Mouse (Mus musculus) kidney, adult 11 months (tissue): Measurements from ENCODE around the gene Rbm25.

Experiments
- DNase-seq: peaks from one replicate; pipeline ENCODE4 v3.0.0; 2022

Gene Rbm25

DNA sequence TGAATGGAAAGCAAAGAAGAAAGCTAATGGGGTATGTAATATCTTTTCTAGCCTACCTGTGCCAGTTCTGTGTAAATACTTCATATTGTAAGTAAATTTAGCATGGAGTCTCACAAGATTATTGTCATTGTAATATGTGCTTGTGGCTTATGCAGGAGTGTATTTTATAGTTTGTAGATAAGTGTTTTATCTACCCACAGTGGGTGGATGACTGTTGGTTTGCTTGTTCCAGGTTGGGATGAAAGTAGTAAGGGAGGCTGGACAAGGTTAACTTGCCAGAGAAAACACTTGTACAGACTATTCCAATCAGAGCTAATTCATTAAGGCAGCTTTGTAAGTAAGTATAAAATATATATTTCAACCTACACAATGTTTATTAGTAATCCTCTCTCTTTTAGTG is 20.4 kb downstream of the Rbm25 start:
- DNase-seq, result no peak

DNA sequence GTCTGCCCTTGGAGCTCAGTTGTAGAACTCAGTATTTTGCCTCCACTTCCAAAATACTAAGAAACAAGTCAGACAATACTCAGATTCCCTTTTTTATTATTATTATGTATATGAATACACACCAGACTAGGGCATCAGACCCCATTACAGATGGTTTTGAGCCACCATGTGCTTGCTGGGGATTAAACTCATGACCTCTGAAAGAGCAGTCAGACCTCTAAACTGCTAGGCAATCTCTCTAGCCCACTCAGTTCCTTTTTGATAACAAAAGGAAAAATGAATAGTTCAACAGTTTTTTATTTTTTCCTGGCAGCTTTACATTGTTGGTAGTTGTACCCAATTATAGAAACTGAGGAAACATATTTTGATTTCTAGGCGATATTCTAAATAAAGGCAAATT is 54.4 kb downstream of the Rbm25 start:
- DNase-seq, result no peak

DNA sequence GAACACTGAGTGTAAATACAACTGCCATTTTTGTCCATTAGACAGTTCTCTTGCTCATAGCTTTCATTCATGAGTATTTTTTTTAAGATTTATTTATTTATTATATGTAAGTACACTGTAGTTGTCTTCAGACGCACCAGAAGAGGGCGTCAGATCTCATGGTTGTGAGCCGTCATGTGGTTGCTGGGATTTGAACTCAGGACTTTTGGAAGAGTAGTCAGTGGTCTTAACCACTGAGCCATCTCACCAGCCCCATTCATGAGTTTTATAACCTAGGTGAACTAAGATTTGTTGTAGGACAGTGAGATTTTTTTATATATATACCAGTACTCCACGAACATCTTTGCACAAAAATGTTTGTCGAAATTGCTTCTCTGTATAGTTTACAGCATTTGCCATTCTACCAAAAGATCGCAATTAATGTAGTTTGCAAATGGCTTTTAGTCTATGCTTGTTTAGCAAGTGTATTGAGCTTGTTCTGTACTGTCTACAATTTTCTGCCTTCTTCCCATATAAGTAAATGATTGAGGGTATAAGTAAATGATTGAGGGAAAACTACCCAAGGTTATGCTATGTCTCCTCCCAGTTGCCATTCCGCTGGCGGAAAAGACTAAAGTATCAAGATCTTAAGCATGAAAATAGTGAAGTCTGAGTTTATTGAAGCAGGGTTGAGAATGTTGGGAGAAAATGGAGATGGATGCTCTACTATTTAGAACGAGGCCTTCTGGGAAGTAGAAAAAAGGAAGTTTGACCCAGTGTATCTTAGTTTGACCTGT is 55.7 kb downstream of the Rbm25 start:
- peak; percentile 26 for DNase-seq

DNA sequence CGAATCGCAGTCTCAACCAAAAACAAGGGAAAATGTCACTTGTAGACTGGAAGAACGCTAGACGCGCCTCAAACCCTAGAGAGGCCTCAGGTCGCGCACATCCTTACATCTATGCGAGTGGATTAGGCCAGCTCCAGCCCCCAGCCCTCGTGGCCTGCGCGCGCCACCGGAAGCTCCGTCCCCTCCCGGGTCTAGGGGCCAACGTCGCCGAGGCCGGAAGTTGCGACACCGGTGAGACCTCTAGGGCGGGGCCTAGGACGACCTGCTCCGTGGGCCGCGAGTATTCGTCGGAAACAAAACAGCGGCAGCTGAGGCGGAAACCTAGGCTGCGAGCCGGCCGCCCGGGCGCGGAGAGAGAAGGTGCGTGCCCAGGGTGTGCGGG is 56.9 kb downstream of the Rbm25 start, which contains the start of gene Psen1:
Gene Psen1 (plus strand): TSS at position 219 of the 382 bp plus-strand sequence.
- DNase-seq, result peak; percentile 90

DNA sequence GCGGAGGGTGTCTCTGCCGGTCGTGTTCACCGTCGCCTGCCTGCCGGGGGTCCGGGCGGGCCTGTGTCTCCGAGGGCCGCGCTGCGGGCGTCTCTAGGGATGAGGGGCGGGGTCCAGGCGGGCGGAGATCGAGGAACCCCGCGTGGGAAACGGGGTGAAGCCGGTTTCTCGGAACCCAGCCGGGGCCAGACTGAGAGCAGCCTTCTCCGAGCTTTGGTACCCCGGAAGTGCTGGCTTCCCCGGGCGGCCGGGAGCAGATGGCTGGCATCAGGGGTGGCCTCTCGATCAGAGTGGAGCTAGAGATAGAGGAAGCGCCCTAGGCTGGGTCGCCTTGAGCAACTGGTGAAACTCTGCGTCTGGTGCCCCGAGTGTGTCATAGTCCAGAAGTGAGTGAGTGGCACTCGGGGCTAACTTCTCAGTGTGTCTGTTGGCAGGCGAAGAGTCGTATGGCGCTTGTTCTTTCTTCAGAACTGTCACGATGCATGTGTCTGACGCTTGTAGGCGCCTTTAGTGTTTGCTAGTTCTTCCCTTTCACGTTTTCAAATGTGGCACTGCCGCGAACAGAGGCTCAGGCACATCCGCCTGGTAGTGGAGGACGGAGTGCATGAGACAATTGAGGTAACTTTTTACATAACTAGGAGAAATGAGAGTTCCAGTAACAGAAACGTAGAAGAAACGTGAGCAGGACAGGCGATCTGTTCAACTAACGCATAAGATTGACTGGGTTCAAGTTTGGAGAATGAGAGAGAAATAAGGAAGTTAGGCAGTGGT is 57.5 kb downstream of the Rbm25 start:
- peak; percentile 20 for DNase-seq

DNA sequence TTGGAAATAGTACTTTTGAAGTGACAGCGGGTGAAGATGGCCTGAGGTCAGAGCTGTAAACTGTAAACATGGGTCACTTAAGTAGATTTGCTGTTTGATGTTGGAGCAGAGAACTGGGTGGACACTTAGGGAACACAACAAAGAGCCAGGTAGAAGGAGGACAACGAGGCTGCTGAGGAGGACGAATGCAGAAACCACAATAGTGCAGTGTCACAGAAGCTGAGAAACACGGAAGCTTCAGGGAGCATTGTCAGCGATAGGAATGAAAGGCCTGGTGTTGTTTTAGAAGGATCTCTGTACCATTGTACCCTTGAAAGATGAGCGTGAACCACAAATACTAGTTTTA is 58.0 kb downstream of the Rbm25 start:
- DNase-seq, result no peak

DNA sequence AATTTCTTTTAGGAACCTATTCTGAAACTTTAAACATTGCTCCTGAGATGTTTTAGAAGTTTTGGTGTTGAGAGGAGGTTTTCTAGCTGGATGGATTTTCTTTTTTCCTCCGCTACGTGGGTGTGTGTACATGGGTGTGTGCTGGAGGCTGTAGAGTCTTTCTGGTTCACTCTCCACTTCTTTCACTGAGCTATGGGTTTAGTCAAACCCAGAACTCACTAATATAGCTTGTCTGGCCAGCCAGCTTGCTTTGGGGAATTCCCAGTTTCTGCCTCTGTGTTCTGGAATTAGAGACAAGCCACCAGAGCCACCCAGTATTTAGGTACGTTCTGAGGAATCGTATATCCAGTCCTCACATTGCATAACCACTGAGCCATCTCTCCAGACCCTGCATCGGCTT is 63.0 kb downstream of the Rbm25 start:
- no peak for DNase-seq

DNA sequence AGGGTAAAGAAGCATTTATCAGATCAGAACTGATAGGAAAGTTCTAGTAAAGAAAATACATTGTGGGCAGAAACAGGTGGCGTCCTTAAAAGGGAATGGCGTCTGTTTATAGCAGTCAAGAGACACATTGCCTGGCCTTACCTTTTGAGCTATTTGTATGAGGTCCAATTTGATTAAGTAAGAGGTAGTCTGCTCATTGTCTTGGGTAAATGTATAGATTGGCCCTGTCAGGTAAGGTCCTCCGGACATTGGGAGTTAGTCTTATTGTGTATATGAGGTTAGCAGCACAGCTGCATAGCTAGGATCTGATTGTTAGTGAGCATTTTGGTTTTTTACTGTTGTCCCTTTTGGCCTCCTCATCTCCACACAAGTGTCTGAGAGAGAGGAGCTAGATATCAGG is 63.6 kb downstream of the Rbm25 start:
- no peak for DNase-seq

DNA sequence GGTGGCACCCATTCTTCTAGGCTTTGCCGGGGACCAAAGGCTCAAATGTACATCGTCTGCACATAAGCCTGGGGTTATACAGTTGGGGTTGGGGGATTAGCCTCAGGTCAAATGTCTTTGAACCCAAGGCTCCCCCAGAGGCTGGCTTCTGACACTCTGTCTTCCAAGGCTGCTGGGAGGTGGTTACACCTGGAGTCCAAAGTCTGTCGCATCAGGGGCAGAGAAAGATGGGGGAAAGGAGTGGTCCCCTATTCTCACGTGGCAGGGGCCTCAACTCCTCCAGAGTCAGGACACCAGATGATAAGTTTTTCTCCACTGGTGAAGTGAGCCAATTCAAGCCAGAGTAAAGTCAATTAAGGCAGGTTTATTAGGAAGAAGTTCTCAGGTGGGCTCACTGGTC is 67.6 kb downstream of the Rbm25 start:
- DNase-seq, result no peak

DNA sequence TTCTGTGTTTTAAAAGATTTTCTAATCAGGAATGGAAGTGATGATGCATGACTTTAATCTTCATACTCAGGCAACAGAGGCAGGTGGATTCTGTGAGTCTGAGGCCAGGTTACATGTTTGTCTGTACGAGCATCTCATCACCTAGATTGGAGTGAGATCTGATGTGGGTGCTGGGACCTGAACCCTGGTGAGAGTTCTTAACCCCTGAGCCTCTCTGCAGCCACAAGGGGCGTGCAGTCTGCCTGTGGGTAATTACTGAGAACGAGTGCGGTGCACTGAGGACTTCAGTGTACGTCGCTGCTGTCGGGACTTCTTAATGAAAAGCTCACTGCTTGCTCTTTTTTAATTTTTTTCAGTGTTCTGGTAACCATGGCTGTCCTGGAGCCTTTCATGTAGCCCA is 70.6 kb downstream of the Rbm25 start:
- no peak for DNase-seq

DNA sequence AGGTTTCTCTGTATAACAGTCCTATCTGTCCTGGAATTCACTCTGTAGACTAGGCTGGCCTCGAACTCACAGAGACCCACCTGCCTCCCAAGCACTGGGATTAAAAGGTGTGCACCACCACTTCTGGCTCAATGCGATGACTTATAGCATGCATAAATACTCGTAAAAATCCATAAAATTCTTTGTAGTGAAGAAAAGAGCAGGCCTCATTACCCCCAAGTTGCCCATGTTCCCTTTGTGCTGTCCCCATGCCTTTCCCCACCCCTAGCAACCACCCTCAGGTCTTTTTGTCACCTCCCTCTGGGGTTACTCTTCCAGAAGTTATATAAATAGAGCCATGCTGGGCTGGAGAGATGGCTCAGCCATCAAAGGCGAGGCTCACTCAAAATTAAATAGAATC is 71.8 kb downstream of the Rbm25 start:
- DNase-seq, result no peak

DNA sequence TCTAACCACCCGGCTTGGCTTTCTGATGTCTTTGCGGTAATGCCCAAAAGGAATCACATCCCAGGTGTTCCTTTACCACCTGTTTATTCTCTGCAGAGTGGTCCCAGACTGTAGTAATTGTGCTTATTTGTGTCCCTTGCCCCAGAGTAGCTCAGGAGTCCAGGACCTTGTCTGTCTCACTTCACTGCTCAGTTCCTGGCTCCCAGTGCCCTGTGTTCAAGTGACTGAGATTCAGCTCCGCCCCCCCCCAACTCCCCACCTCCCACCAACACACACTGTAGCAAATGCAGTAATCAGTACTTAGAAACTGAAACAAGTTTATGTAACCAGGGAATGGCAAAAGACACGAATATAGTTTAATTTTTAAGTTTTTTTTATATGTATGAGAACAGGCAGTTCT is 75.9 kb downstream of the Rbm25 start:
- peak; percentile 26 for DNase-seq

DNA sequence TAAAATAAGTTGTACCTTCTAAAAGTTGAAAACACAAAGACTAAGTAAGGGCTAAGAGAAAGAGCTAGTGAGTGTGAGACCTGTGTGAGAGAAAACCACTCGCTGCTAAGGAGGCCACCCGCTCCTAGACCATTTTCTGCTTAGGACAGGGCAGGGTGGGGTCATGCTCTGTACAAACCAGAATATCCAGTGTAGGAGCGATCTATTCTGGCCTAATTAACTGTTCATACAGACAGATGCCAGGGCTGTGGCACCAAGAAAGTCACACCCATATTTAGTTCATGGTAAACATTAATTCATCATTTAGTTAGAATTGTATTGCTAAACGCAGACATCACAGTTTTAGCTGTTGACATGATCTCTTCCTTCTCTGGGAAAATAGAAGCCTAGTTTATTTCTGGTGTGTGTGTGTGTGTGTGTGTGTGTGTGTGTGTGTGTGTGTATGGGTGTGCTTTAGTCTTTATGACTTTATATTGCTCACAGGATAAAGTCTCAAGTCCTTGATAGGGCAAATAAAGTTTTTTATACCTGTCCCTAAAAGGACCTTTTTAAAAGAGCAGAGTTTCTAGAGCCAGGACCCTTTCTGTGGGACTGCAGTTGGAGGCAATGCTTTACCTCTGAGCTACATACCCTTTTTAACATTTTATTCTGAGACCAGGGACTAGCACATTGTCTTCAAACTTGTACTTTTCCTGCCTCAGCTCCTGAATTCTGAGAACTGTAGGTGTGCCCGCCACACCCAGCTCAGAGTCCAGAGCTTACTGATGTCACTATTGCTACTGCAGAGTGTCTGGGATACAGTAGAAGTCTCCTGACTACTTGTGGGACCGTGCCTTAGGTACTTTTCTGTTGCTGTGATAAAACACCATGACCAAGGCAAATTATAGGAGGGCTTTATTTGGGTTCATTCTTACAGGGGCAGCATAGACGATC is 77.4 kb downstream of the Rbm25 start:
- no peak for DNase-seq

DNA sequence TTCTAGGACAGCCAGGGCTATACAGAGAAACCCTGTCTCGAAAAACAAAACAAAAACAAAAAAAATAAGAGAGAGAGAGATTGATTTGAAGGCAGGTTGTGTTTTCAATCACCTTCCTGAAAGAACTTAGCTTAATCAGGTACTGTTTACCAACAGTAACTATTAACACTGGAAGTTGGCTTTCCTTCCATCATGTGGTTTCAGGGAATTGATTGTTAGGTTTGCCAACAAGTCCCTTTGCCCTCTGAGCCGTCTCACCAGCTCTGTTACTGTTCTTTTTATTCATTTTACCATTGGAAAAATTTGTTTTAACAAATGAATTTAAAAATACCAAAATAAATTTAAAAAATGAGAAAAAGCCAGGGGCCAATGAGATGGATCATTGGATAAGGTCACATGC is 78.9 kb downstream of the Rbm25 start:
- no peak for DNase-seq

DNA sequence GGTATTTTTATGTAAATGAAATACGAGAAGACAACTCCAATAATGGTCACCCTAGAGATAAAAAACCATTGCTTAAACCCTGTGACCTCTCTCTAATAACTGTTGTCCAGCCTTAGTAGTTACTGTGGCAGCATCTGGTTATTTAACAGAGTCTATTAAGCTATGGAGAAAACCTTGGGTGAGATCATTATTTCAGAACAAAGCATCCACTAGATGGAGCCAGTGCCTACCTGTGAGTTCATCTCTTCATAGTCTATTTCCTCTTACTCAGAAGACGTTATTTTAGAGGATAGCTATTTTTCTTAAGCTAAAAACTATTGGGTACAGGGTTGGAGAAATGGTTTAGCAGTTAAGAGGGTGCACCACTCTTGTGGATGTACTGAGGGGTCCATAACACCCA is 82.7 kb downstream of the Rbm25 start:
- no peak for DNase-seq

DNA sequence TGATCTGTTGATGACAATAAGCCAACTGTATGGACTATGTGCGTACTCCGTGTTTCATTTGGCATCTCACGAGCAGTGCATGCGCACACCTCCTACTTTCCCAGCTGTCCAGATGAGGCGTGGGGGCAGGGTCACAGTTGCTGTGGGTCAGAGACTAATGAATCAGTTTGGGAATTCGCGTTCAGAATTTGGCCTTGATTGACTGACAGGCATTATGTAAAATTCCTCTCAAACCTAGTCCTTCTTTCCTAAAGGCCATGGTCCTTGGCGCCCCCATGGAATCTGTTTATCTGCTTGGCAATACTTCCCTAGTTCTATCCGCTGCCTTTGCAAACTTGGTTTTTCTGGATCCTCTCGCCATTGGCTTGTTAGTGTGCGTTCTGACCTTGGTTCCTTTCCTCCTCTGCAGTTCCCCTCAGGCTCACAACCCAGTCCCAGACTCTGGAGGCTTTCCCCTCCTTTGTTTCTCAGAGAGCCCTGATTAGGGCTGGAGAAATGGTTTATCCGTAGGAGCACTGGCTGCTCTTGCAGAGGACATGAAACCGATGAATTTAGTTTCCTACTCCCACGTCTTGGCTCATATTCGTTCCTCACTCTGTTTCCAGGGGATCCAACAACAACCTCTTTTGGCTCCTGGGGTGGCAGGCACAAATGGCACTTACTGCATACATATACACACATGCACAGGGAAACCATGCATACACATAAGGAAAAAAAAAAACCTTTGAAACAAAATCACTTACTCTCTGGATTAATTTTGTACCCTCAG is 85.6 kb downstream of the Rbm25 start:
- DNase-seq, result no peak

DNA sequence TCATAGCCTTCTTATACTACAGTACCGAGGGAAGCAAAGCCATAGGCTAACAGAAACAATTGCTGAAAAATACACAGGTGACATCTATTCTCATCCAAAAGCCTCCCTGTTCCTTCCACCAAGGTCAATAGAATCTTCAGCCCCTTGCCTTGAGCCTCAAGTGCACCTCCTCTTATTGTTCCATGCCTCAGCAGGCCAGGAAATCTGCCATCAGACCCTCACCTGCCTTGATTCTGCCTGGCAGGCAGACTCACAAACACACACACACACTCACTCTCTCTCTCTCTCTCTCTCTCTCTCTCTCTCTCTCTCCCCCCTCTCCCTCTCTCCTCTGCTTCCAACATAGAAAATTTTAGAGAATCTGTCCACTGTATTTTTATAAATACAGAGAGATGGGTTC is 88.4 kb downstream of the Rbm25 start:
- DNase-seq, result no peak

DNA sequence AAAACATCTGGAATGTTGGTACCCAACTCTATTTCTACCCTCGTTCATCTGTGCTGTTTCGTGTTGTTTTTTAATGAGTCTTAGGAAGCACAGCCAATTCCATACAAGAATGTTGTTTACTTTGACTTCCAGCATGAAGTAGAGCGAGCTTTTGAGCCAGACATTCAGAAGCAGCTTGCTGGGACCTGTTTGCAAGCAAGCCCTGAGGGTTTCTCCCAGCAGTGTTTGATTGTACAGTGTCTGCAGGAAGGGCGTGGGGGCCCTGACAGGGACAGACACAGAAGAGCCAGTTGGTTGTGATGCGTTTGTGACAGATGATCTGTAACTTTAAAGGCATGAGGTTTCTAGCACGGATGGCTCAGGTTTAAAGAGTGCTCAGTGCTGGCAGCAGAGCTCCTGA is 90.2 kb downstream of the Rbm25 start:
- DNase-seq, result peak; percentile 12

DNA sequence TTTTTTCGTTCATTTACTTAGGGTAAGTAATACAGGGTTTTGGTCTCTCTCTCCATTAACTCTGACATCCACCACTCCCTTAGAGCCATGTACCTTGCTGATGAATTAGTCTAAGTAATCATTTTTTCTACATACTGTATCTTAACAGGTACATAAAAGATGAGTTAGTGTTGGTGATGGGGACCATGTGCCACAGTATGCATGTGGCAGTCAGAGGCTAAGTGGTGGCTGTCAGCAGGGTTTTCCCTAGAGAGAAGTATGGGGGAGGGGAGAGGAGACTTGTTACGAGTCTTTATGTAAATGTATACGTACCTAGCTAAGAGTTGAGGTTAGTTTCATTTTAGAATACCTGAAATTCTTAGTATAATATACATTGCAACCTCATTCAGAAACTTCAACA is 92.0 kb downstream of the Rbm25 start:
- no peak for DNase-seq

DNA sequence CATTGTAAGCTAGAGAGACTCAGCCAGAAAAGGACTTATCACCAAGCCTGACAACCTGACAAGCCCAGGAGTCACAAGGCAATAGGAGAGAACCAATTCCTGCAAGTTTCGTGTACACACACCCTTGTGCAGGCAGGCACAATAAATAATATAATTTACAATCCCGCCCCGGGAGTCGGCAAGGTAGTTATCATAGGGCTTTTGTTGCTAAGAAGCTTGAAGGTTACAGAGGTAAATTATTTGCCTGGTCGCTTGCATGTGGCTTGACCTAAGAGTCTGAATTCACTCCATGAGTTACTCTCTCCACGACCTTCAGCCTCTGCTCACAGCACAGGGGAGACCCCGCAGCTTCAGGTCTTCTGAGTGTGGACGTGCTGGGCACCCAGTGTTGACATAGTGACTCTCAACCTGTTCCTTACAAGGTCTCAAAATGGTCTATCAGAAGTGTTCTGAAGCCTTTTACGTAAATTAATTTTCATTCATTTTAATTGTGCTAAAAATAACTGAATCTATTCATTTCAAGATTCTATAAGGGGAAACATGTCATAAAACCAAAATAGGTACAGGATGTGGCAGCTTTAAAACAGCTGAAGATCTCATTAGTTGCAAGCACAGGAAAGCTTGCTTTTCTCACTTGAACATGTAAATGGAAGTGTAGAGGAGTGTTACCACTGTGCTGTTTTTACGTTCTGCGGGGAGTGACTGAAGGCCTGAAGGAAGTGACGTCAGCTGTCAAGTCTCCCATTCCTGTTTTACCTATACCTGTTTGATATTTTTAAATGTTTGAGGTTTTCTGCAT is 95.7 kb downstream of the Rbm25 start:
- peak; percentile 43 for DNase-seq

DNA sequence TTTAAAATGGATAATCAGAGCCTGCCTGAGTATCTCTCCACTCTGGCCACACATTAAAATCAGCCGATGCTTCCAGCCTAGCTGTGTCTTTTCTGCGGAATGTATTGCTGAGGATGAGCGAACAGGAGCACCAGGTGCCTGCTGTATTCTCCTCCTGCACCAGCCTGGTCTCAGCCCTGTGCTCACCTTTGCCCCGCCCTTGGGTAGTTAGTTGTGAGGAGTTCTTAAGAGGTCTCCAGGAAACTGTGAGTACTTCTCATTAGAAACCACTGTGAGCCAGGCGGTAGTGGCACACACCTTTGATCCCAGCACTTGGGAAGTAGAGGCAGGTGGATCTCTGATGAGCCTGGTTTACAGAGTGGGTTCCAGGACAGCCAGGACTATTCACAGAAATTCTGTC is 101.2 kb downstream of the Rbm25 start:
- no peak for DNase-seq
